Mouse (Mus musculus): ENCODE results near the gene Ccdc27. TPM values are rescaled to one million over a fixed set of nuclear protein-coding genes. Genes with fewer than 3 reads are reported as not detected.

Ccdc27 gene
- polyA plus RNA-seq, 1 experiment from 2014 or later: not detected

- Histone ChIP-seq H3K4me3 (no peak overlapping the region), H3K4me2 (replicated peaks) (no peak overlapping the region), H3K9ac (no peak overlapping the region), H3K27ac (no peak overlapping the region), H3K36me3 (no peaks in the 10 kb centered on the region), H3K27me3 (peaks cover 6% of the 10 kb centered on the region), H3K4me1 (no peaks in the 10 kb centered on the region), H3K9me3 (replicated peaks) (no peaks in the 10 kb centered on the region)
- 66% methylated on average over 4 of the region's 4 CpGs for WGBS
- ATAC-seq (ENCODE audit: low FRiP score): no peak
Measured at GRCm38 (mm10) chr4:154057696-154058095, 15.2 kb upstream of the Ccdc27 start.

- no peaks in the 10 kb centered on the region for H3K36me3 ChIP-seq
- no peak overlapping the region for H3K4me2 ChIP-seq (replicated peaks)
- no peak overlapping the region for H3K4me3 ChIP-seq
- no peaks in the 10 kb centered on the region for H3K9me3 ChIP-seq (replicated peaks)
- no peak overlapping the region for H3K27ac ChIP-seq
- H3K9ac ChIP-seq: no peak overlapping the region
- no peaks in the 10 kb centered on the region for H3K4me1 ChIP-seq
- WGBS: 69% methylated on average over 2 of the region's 2 CpGs
- H3K27me3 ChIP-seq: peaks cover 4% of the 10 kb centered on the region
- ATAC-seq (ENCODE audit: low FRiP score): no peak
Measured at GRCm38 (mm10) chr4:154056661-154057060, 14.2 kb upstream of the Ccdc27 start.

GRCm38 (mm10) chr4:154056046-154056445 is 13.6 kb upstream of the Ccdc27 start:
- ATAC-seq (ENCODE audit: low FRiP score): no peak
- 79% methylated on average over 2 of the region's 2 CpGs for WGBS
- peaks cover 3% of the 10 kb centered on the region; the same call in 1 of the 2 replicates for H3K27me3 ChIP-seq
- no peak overlapping the region for H3K4me3 ChIP-seq
- H3K9me3 ChIP-seq (replicated peaks): no peaks in the 10 kb centered on the region
- no peaks in the 10 kb centered on the region for H3K4me1 ChIP-seq
- H3K4me2 ChIP-seq (replicated peaks): no peak overlapping the region
- no peak overlapping the region for H3K27ac ChIP-seq
- H3K9ac ChIP-seq: no peak overlapping the region
- H3K36me3 ChIP-seq: no peaks in the 10 kb centered on the region

GRCm38 (mm10) chr4:154055482-154055881 is 13.0 kb upstream of the Ccdc27 start:
- ATAC-seq (ENCODE audit: low FRiP score): no peak
- H3K4me3 ChIP-seq: no peak overlapping the region

GRCm38 (mm10) chr4:154053065-154053464 is 10.6 kb upstream of the Ccdc27 start:
- no peaks in the 10 kb centered on the region for H3K9me3 ChIP-seq (replicated peaks)
- no peaks in the 10 kb centered on the region for H3K36me3 ChIP-seq
- H3K4me1 ChIP-seq: no peaks in the 10 kb centered on the region
- ATAC-seq (ENCODE audit: low FRiP score): no peak
- H3K4me2 ChIP-seq (replicated peaks): no peak overlapping the region
- H3K4me3 ChIP-seq: no peak overlapping the region
- no peak overlapping the region for H3K27ac ChIP-seq
- 62% methylated on average over 4 of the region's 4 CpGs for WGBS
- peaks cover 3% of the 10 kb centered on the region; the same call in 1 of the 2 replicates for H3K27me3 ChIP-seq
- H3K9ac ChIP-seq: no peak overlapping the region

More at GRCm38 (mm10) chr4:154055482-154055881, 13.0 kb upstream of the Ccdc27 start:
- WGBS: 92% methylated on average over 7 of the region's 7 CpGs
- H3K27me3 ChIP-seq: peaks cover 3% of the 10 kb centered on the region; the same call in 1 of the 2 replicates
- no peak overlapping the region for H3K27ac ChIP-seq
- no peak overlapping the region for H3K9ac ChIP-seq
- H3K4me1 ChIP-seq: no peaks in the 10 kb centered on the region
- H3K36me3 ChIP-seq: no peaks in the 10 kb centered on the region
- no peak overlapping the region for H3K4me2 ChIP-seq (replicated peaks)
- H3K9me3 ChIP-seq (replicated peaks): no peaks in the 10 kb centered on the region

GRCm38 (mm10) chr4:154051401-154051800 is 8.9 kb upstream of the Ccdc27 start:
- 89% methylated on average over 3 of the region's 3 CpGs for WGBS
- H3K9ac ChIP-seq: no peak overlapping the region

GRCm38 (mm10) chr4:154045837-154046236 is 3.4 kb upstream of the Ccdc27 start:
- no peak for ATAC-seq (ENCODE audit: low FRiP score)
- Histone ChIP-seq H3K9ac (no peak overlapping the region), H3K36me3 (no peaks in the 10 kb centered on the region), H3K4me2 (replicated peaks) (no peak overlapping the region), H3K9me3 (replicated peaks) (no peaks in the 10 kb centered on the region), H3K4me1 (no peaks in the 10 kb centered on the region), H3K27ac (no peak overlapping the region), H3K4me3 (no peak overlapping the region), H3K27me3 (0 out of 2 replicates have a peak, but pooled peaks cover 2% of the 10 kb centered on the region)
- WGBS: 68% methylated on average over 5 of the region's 5 CpGs

More at GRCm38 (mm10) chr4:154051401-154051800, 8.9 kb upstream of the Ccdc27 start:
- no peak overlapping the region for H3K27ac ChIP-seq
- no peak overlapping the region for H3K4me2 ChIP-seq (replicated peaks)
- H3K4me3 ChIP-seq: no peak overlapping the region
- ATAC-seq (ENCODE audit: low FRiP score): no peak
- H3K4me1 ChIP-seq: no peaks in the 10 kb centered on the region
- H3K27me3 ChIP-seq: no peaks in the 10 kb centered on the region
- H3K36me3 ChIP-seq: no peaks in the 10 kb centered on the region
- no peaks in the 10 kb centered on the region for H3K9me3 ChIP-seq (replicated peaks)

GRCm38 (mm10) chr4:154037123-154037522 is 5.4 kb downstream of the Ccdc27 start:
- Histone ChIP-seq H3K9me3 (replicated peaks) (no peaks in the 10 kb centered on the region), H3K27ac (no peak overlapping the region), H3K4me1 (no peaks in the 10 kb centered on the region), H3K9ac (no peak overlapping the region), H3K4me2 (replicated peaks) (no peak overlapping the region), H3K4me3 (no peak overlapping the region), H3K36me3 (no peaks in the 10 kb centered on the region), H3K27me3 (no peaks in the 10 kb centered on the region; the same call in 1 of the 2 replicates)
- WGBS: 52% methylated on average over 3 of the region's 3 CpGs
- no peak for ATAC-seq (ENCODE audit: low FRiP score)

GRCm38 (mm10) chr4:154028646-154029045 is 13.8 kb downstream of the Ccdc27 start:
- no peak for ATAC-seq (ENCODE audit: low FRiP score)
- Histone ChIP-seq H3K4me3 (no peak overlapping the region), H3K9me3 (replicated peaks) (no peaks in the 10 kb centered on the region), H3K27me3 (peaks cover 35% of the 10 kb centered on the region), H3K9ac (no peak overlapping the region), H3K4me1 (peaks cover 23% of the 10 kb centered on the region), H3K4me2 (replicated peaks) (no peak overlapping the region), H3K36me3 (no peaks in the 10 kb centered on the region), H3K27ac (no peak overlapping the region)

- no peaks in the 10 kb centered on the region for H3K9me3 ChIP-seq (replicated peaks)
- no peak for ATAC-seq (ENCODE audit: low FRiP score)
- H3K4me3 ChIP-seq: no peak overlapping the region
- 81% methylated on average over 7 of the region's 7 CpGs for WGBS
- H3K9ac ChIP-seq: no peak overlapping the region
- no peak overlapping the region for H3K4me2 ChIP-seq (replicated peaks)
- no peaks in the 10 kb centered on the region for H3K36me3 ChIP-seq
- peaks cover 38% of the 10 kb centered on the region for H3K27me3 ChIP-seq
- H3K4me1 ChIP-seq: peaks cover 26% of the 10 kb centered on the region
- no peak overlapping the region for H3K27ac ChIP-seq
Measured at GRCm38 (mm10) chr4:154028066-154028465, 14.4 kb downstream of the Ccdc27 start.

GRCm38 (mm10) chr4:154026441-154026761 is 16.1 kb downstream of the Ccdc27 start:
- ATAC-seq (ENCODE audit: low FRiP score): no peak
- Histone ChIP-seq H3K9me3 (replicated peaks) (no peaks in the 10 kb centered on the region), H3K4me2 (replicated peaks) (peak overlapping the region; percentile 52), H3K4me1 (peaks cover 31% of the 10 kb centered on the region), H3K27ac (no peak overlapping the region), H3K36me3 (peaks cover 10% of the 10 kb centered on the region), H3K27me3 (peaks cover 38% of the 10 kb centered on the region), H3K9ac (no peak overlapping the region), H3K4me3 (peak overlapping the region; percentile 26)
- 48% methylated on average over 2 of the region's 2 CpGs for WGBS

GRCm38 (mm10) chr4:154025641-154026440 is 16.6 kb downstream of the Ccdc27 start, which contains the start of gene Smim1:
Gene Smim1, minus strand, starts transcription at chr4:154026230.
- H3K4me1 ChIP-seq: peaks cover 31% of the 10 kb centered on the region
- 2% methylated on average over 29 of the region's 33 CpGs for WGBS
- peaks cover 38% of the 10 kb centered on the region for H3K27me3 ChIP-seq
- H3K4me3 ChIP-seq: peak within 1 kb of the TSS; percentile 26
- peak within 1 kb of the TSS; percentile 44 for H3K9ac ChIP-seq
- ATAC-seq (ENCODE audit: low FRiP score): peak; percentile 36; the same call in 1 of the 2 replicates
- H3K9me3 ChIP-seq (replicated peaks): no peaks in the 10 kb centered on the region
- H3K36me3 ChIP-seq: peaks cover 15% of the 10 kb centered on the region
- H3K4me2 ChIP-seq (replicated peaks): peak within 1 kb of the TSS; percentile 52
- no peak within 1 kb of the TSS for H3K27ac ChIP-seq

Data from hindbrain, embryonic 12.5 days (tissue).